Mouse (Mus musculus): ENCODE data around the gene Patl2.
"Not testable (repeated sequence)": the region's sequence is repeated elsewhere in the genome, so short reads cannot be mapped to it uniquely, and the experiment has no call there.

Patl2 gene

DNA sequence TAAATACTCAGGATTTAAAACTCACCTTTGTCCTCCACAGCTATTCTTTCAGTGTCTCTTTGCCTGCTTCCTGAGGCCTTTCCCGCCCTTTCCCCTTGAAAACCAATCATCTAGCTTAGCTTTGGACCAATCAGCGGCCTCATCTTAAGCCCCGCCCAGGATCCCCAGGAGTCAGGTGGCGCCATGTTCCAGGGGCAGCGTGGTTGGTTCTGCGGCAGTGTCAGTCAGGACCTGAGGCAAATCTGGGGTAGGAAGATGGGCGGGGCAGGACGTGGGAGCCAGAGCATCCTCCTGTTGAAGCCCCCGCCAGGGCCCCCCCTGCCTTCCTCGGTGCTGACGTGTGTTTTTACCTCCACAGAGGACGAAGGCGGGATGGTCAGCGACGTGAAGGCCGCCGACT lies at the start of gene Patl2, which contains the start of gene Terb2:
Patl2 (minus strand) TSS at position 84 of the 400 bp plus-strand sequence.
Terb2 (plus strand) TSS at position 167 of the 400 bp plus-strand sequence.
- ChIA-PET POLR2A (interaction anchor here in 3 of 4 experiments (0.6 to 2.3 kb wide), 21 partner anchors 9 to 230 kb away, joined by 3 to 8 read pairs (median 3); partner anchors contain the start of genes Spg11 (in 2 of the 3), B2m (in 1 of the 3), Ctdspl2 (in 1 of the 3) and Mageb3 (in 1 of the 3)), CTCF (interaction anchor here in 2 of 4 experiments (0.6 to 1.1 kb wide), 2 partner anchors 57 to 159 kb away, joined by 3 read pairs; no protein-coding TSS in a partner anchor)

DNA sequence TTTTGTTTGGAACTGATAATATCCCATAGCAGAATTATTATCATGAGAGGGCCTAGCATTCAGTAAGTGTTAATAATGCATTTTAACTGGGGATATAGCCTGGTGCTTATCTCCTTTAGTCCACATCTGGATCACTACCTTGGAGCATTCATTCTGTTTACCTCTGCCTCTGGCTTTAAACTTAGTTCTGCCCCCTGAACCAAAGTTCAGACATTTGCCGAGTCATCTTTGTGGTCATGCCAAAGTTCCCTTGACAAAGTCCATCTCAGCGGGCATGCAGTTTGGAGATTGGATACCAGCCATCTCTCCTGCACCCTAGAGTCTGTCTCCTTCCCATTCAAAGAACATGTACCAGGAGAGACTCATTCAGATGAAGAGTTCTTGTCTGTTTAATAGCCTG lies 49.4 kb upstream of the Patl2 start:
- ChIA-PET POLR2A (interaction anchor here in 3 of 4 experiments (0.6 to 2.8 kb wide), 16 partner anchors 8 to 376 kb away, joined by 3 to 13 read pairs (median 4); partner anchors contain the start of genes B2m (in 1 of the 3), Patl2 (in 1 of the 3), Shf (in 1 of the 3) and Spg11 (in 1 of the 3)), CTCF (interaction anchor here in 3 of 4 experiments (0.5 to 2.1 kb wide), 3 partner anchors 8 to 145 kb away, joined by 4 to 12 read pairs (median 12); no protein-coding TSS in a partner anchor)

DNA sequence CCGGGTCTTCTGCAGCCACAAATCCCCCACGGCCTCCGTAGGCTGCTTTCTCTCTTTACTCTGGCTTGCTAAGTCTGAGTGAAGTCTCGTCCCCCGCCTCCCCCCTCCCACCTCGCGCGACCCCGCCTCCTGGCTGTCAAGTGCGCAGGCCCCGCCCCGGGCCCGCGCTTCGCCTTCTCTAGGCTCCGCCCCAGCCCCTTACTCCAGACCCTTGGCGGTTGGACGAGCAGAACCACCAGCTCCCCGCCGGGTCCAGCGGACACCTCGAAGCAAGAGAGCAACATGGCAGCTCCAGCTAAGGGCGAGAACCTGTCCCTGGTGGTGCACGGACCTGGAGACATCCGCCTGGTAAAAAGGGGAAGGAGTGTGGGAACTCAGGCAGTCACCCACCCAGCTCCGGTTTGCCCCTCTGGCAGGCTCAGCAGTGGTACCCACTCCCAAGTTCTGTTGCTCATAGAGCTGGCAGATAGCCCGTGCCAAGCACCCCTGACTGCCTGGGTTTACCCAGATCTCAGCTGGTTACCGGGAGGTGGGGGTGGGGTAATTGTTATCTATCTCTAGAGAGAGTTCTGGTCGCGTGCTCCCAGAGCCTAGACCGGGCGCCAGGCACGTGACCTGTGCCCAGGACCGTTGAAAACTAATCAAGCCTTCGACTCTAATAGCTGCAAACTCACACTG lies 48.8 kb upstream of the Patl2 start, which contains the start of gene Sord:
Sord (plus strand) TSS at position 139 of the 678 bp plus-strand sequence.
- ChIA-PET CTCF (interaction anchor here (0.5 to 2.1 kb wide), 9 partner anchors 9 to 756 kb away, joined by 3 to 12 read pairs (median 4); no protein-coding TSS in a partner anchor), POLR2A (interaction anchor here in 3 of 4 experiments (0.5 to 2.8 kb wide), 31 partner anchors 9 to 376 kb away, joined by 3 to 13 read pairs (median 3); partner anchors contain the start of genes Ctdspl2 (in 2 of the 3), Mageb3 (in 2 of the 3), Spg11 (in 2 of the 3) and B2m (in 1 of the 3))

DNA sequence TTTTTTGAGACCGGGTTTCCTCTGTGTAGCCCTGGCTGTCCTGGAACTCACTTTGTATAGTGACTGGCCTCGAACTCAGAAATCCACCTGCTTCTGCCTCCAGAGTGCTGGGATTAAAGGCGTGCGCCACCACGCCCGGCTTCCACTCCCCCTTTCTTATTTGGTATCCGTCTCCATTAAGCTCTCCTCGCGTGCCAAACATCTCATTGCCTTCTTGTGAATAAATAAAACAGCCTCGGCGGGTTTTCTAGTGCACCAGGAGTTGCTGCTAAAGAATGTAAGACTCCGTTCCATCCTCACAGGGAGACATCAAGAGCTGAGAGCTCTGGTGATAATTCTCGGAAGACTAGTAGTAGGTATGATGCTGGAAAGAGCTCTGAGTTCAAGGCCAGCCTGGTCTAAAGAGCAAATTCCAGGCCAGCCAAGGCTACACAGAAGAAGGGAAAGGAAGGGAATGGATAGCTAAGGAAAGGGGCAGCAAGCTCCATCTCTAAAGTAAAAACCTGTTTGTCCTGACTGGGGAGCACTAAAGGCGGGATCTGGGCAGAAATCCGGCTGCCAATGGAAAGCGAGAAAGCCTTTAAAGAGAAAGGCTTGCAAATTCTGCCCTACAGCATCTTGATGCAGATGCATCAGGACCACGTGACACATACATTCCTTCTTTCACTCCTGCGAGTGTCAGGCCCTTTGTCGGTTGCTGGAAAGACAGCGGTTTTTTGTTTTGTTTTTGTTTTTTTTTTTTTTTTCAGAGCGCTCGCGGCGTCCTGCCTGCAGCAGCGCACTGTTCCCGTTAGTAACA lies 48.0 kb upstream of the Patl2 start:
- ChIA-PET POLR2A (interaction anchor here in 3 of 4 experiments (0.8 to 2.8 kb wide), 24 partner anchors 9 to 340 kb away, joined by 3 to 13 read pairs (median 4); partner anchors contain the start of genes Spg11 (in 3 of the 3), Ctdspl2 (in 2 of the 3), Mageb3 (in 2 of the 3) and B2m (in 1 of the 3)), CTCF (interaction anchor here (0.6 to 2.1 kb wide), 6 partner anchors 10 to 423 kb away, joined by 3 to 12 read pairs (median 4); no protein-coding TSS in a partner anchor)

DNA sequence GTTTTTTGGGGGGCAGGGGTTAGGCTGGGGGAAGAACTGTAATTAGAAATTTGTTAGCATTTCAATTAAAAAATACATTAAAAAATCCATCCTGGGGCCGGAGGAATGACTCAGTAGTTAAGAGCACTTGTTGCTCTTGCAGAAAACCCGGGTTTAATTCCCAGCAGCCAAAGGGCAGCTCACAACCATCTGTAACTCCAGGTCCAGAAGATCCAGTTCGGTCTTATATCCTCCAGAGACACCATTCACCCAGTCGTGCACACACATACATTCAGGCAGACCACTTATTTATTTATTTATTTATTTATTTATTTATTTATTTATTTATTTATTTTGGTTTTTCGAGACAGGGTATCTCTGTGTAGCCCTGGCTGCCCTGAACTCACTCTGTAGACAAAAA lies 47.4 kb upstream of the Patl2 start:
- CTCF ChIA-PET, result interaction anchor here in 2 of 4 experiments (2.0 to 2.1 kb wide), 2 partner anchors 10 kb away, joined by 12 read pairs; no protein-coding TSS in a partner anchor
- POLR2A ChIA-PET, result interaction anchor here in 3 of 4 experiments (0.8 to 2.8 kb wide), 12 partner anchors 10 to 340 kb away, joined by 3 to 10 read pairs (median 4); partner anchors contain the start of genes Spg11 (in 2 of the 3), B2m (in 1 of the 3), Ctdspl2 (in 1 of the 3) and Mageb3 (in 1 of the 3)

DNA sequence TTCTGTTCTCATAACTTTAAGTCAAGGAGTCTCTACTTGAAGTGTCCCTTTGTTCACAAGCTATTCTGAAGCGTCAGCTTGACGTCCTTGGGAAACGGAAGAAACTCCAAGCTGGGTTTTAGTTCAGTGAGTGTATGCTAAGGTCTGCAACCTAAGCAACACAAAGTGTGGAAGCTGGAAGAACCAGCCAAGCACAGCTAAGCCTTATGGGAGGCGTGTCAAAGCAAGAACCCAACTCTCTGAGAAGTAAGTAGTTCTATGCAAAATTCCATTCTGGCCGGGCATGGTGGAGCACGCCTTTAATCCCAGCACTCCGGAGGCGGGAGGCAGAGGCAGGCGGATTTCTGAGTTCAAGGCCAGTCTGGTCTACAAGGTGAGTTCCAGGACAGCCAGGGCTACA lies 45.6 kb upstream of the Patl2 start:
- POLR2A ChIA-PET, result interaction anchor here in 3 of 4 experiments (0.5 to 1.5 kb wide), 7 partner anchors 13 to 1091 kb away, joined by 3 read pairs; partner anchors contain the start of genes Lcmt2 (in 1 of the 3), Patl2 (in 1 of the 3), Shf (in 1 of the 3) and Spg11 (in 1 of the 3)
- CTCF ChIA-PET, result interaction anchor here in 2 of 4 experiments (0.7 to 1.6 kb wide), 2 partner anchors 12 to 1323 kb away, joined by 3 to 7 read pairs; no protein-coding TSS in a partner anchor

DNA sequence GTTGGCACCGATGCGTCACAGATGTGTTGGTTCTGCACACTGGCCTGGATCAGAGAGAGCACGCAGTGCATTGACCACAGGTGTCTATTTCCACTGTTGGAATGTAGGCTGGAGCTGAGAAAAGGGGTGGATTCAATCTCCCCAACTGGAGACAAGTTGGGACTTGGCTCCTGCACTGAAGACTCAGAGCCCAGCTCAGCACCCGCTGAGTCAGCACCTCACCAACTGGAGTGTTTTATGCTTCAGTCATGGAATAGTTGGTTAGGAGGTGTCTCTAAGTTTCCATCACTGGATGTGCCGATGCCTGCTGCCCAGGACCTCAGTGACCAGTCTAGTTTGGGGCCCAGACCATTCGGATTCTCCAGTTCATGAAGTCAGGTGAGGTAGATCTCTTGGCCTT lies 44.4 kb upstream of the Patl2 start:
- ChIA-PET CTCF (no interaction called here), POLR2A (interaction anchor here in 3 of 4 experiments (0.7 to 1.9 kb wide), 5 partner anchors 36 to 139 kb away, joined by 3 to 4 read pairs (median 3); partner anchors contain the start of genes Shf (in 2 of the 3) and B2m (in 1 of the 3))

DNA sequence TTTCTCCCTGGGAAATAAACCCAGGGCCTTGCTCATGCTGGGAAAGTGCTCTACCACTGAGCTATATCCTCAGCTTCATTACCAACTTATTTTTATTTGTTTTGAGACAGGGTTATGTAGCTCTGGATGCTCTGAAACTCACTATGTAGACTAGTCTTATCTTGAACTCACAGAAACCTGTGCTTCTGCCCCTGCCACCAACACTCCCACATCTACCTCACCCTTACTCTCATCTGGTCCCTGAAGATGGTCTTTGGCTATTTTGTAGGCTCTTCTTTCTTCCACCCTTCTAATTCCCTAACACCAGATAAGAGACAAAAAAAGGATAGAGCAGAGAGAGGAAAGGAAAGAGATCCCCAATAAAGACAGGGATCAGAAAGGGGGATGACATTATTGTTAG lies 37.7 kb upstream of the Patl2 start:
- ChIA-PET POLR2A (interaction anchor here in 1 of 4 experiments (1.3 kb wide), 1 partner anchor 12 kb away, joined by 3 read pairs; no protein-coding TSS in a partner anchor), CTCF (no interaction called here)

DNA sequence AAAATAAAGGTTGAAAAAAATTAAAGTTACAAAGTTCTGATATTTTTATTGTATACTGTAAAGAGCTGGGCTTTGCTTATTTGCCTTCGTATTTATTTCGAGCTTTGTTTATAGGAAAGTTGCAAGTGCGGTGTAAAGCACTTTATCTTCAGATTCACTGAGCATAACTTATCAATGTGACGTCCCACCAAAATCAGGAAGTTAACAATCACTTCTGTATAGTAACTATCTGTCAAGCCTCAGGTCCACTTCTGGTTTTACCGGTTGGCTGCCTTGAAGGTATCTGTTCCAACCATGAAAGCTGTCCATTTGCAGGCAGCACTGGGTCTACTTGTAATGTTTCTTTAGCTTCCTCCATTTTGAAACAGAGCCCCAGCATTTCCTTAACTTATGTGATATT lies 36.3 kb upstream of the Patl2 start:
- ChIA-PET CTCF (interaction anchor here in 1 of 4 experiments (1.0 kb wide), 1 partner anchor 22 kb away, joined by 3 read pairs; no protein-coding TSS in a partner anchor), POLR2A (interaction anchor here in 2 of 4 experiments (1.1 to 1.4 kb wide), 2 partner anchors 10 to 104 kb away, joined by 3 read pairs; partner anchors contain the start of gene Spg11 (in 1 of the 2))

DNA sequence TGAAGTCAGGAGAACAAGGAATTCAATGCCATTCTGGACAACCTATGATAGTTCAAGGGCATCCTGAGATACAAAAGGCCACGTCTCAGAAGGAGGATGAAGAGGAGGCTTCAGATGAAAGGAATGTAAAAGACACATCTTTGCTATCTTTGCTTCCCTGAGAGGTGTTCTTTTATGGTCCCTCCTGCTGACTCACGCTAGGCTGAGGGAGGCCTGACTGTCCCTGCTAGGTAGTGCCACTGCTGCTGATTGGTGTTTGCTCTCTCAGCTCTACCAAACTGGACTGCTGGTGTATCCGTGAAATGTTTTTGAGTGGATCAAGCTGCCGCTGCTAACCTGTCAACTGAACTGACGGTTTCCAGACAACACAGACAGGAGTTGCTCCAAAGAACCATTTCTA lies 35.8 kb upstream of the Patl2 start:
- CTCF ChIA-PET, result no interaction called here

DNA sequence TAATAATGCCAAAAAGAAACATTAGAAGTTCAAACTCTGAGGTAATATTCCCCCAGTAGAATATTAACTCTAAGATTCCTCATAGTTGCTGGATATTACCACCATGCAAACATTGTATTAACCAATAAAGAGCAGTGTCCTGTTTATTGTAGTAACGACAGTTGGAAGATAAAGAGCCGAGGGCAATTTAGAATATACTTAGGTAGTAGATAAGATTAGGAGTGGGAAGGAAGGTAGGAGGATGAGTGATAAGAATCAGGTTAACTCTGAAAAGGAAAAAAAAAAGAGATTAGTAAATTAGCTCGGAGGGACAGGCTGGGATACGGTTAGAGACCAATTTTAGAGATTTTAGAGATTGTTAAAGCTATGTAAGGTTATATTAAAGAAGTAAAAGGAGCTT lies 35.4 kb upstream of the Patl2 start:
- CTCF ChIA-PET, result no interaction called here

More for the DNA sequence above, 35.8 kb upstream of the Patl2 start:
- POLR2A ChIA-PET, result interaction anchor here in 2 of 4 experiments (1.1 to 1.4 kb wide), 2 partner anchors 11 to 104 kb away, joined by 3 read pairs; partner anchors contain the start of gene Spg11 (in 1 of the 2)

DNA sequence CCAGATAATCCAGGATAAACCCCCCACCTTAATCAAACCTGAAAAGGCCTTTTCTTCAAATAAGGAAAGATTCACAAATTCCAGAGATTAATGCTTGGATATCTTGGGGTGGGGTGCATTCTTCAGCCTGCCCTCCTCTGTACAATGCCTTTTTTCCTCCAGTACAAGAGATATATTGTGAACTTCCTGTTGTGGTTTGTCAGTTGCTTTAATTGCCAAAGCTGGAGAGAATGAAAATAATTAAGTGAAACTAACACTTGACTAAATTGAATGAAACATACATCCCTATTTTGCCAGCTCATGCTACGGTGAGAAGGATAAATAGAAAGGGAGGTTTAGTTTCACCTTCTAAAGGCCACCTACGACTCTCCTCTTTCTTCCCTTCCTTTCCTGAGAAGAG lies 32.2 kb upstream of the Patl2 start:
- ChIA-PET POLR2A (no interaction called here), CTCF (interaction anchor here in 1 of 4 experiments (0.7 kb wide), 1 partner anchor 16 kb away, joined by 3 read pairs; the partner anchor contains the start of gene Sord)

More for the DNA sequence above, 35.4 kb upstream of the Patl2 start:
- POLR2A ChIA-PET, result interaction anchor here in 1 of 4 experiments (1.0 kb wide), 1 partner anchor 103 kb away, joined by 3 read pairs; the partner anchor contains the start of gene Spg11

DNA sequence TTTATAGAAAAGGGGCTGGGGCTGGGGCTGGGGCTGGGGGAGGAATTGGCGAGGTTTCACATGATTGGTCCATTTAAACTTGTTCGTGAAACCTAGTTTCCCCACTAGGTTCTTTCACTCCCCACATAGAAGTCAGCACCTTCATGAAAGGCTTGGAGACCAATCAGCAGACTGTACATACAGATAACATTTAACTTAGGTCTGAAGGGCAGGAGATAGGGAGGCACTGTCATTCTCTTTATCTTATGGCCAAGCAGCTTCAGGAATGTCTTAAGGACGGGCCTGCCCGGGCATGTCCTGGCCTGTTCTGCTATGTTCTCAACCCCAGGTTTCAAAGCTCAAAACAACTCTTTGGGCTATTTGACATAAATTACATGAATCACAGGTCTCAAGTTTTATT lies 31.1 kb upstream of the Patl2 start:
- POLR2A ChIA-PET, result not testable (repeated sequence)
- CTCF ChIA-PET, result interaction anchor here in 1 of 4 experiments (0.6 kb wide), 1 partner anchor 33 kb away, joined by 3 read pairs; no protein-coding TSS in a partner anchor

DNA sequence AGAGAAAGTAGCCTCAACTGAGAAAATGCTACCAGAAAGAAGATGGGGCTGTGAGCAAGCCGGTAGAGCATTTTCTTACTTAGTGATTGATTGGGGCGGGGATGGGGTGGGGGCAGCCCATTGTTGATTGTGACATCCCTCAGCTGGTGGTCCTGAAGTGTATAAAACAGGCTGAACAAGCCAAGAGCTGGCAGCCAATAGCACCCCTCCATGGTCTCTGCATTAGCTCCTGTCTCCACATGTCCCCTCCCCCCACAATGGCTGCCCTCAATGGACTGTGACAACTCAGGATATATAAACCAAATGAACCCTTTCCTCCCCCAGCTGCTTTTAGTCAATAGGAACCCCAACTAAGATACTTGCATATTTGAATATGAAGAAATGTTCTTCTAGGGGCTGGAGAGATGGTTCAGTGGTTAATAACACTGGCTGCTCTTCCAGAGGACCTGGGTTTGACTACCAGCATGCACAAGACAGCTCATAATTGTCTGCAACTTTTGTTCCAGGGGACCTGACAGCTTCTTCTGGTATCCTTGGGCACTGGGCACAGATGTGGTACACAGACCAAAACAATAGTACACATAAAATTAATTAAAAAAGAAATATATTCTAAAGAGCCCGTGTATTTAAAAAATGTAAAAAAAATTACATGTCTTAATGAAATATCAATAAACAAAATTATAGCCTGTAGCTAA lies 24.7 kb upstream of the Patl2 start:
- ChIA-PET CTCF (interaction anchor here in 1 of 4 experiments (0.5 kb wide), 1 partner anchor 193 kb away, joined by 4 read pairs; no protein-coding TSS in a partner anchor), POLR2A (interaction anchor here in 3 of 4 experiments (0.8 to 0.9 kb wide), 3 partner anchors 15 to 83 kb away, joined by 3 read pairs; partner anchors contain the start of gene Sord (in 1 of the 3))

DNA sequence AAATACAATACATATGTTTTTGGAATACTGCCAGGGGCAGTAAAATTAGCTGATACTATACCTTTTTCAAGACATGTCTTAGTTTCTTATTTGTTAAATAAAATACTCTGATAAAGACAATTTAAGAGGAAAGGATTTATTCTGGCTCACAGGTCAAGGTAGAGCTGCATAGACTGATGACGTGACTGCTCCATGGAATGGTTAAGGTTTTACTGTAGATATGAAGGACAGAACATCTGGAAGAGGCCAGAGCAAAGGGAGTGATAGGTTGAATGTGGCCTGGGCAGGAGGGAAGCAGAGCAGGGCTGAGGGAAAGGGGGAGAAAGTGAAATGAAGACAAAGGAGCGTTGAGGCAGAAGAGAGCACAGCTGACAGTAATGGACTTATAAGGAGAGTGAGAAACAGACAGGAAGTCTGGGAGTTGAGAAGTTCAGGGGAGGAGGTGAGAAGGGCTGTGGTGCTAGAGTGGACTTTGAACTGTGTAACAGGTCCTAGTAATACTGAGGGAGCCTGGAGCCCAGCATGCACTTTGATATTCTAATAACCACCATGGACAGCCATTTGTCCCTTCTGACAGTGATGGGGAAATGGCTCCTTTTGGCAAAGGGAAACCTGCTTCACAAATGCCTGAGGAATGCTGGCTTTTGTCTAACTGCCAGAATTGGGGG lies 20.6 kb upstream of the Patl2 start:
- ChIA-PET POLR2A (no interaction called here), CTCF (no interaction called here)

DNA sequence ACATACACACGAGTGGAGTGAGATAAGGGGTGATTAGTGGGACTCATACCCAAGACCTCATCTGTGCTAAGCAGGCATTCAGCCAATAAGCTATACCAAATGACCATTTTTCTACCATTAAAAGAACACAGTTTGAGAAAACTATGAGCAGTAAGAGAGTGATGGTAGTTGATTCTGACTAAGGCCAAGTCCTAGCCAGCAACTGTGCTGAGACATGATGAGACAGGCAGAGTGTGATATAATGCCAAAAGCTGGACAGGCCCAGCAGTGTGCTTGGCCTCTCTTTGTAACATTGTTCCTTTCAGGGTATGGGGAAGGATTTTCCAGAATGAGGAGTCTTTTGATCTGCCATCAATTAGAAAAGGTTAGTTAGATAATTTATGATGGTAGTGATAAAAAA lies 15.5 kb upstream of the Patl2 start:
- ChIA-PET POLR2A (no interaction called here), CTCF (interaction anchor here in 1 of 4 experiments (1.5 kb wide), 1 partner anchor 102 kb away, joined by 3 read pairs; no protein-coding TSS in a partner anchor)
